Mouse (Mus musculus) left cerebral cortex, adult 2 months (tissue): Measurements from ENCODE around the gene Exd1. TPM values are rescaled to one million over a fixed set of nuclear protein-coding genes. Genes with fewer than 3 reads are reported as not detected.

Experiments
- DNase-seq, 2 experiments: peaks; one replicate each; pipeline ENCODE4 v3.0.0; 2021 to 2022; ENCODE audit warnings: low spot score in 2 of 2, mixed read lengths in 1 of 2; ENCODE audit errors: extremely low spot score in 1 of 2
- H3K27ac ChIP-seq: fragments of 200-600 bp; 2 replicates; pipeline ENCODE4 v1.8.1; 2022
- H3K4me3 ChIP-seq: fragments of 200-600 bp; 2 replicates; pipeline ENCODE4 v1.8.1; 2022
- CTCF ChIP-seq: fragments of 200-600 bp; IDR thresholded peaks from 2 replicates; pipeline ENCODE4 v1.8.1; 2022; ENCODE audit warnings: antibody characterized with exemption, mild to moderate bottlenecking, moderate library complexity
- intact Hi-C: fragments of 180-260 bp; cut with DNase I; formaldehyde crosslinking; loops from one replicate; pipeline ENCODE4 v1.15.1; 2025
- total RNA-seq, 2 experiments: library from RNA; stranded (reverse); gene quantifications; 2 replicates each; pipeline ENCODE4 v1.2.3; 2021

The Exd1 gene
- total RNA-seq, 2 experiments from 2014 or later, result 0.50 to 0.61 TPM

DNA sequence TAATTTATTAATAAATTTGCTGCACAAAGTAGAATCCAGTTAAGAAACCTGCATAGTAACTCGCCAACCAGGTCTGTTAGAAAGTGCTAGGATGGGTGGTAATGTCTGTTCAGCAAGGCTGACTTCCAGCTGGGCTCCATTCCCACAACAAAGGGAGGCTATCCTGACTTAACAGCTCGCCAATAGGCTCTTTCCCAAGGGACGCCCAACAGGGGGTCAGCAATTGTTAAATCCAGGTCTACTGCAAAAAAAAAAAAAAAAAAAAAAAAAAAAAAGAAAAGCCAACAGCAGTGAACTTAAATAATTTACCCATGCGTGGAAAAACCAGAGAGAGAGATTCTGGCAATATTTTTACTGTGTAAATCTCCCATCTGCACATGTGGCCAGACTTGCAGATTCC is 60.9 kb downstream of the Exd1 start:
- no peak for TF ChIP-seq CTCF
- H3K27ac ChIP-seq, result no peak overlapping the region
- no peak overlapping the region for H3K4me3 ChIP-seq
- no peak for DNase-seq
- intact Hi-C loops, result no loop called here

- no peak for TF ChIP-seq CTCF
These were observed 65.1 kb downstream of the Exd1 start for GRCm38 (mm10) chr2:119482307-119482706.

DNA sequence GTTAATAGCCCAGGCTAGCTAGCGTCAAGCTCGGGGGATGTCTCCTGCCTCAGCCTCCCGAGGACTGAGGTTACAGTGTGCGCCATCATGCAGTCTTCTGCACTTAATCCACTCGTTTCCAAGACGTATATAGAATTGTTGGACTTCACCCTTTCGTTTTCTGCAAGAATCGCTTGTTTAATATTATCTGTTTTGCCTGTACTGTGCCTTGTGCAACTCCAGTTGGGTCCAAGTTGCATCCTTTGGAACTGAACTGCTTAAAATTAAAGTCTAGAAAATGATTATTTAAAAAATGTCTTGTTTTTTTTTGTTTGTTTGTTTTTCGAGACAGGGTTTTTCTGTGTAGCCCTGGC is 69.1 kb downstream of the Exd1 start:
- Histone ChIP-seq H3K27ac (peak overlapping the region; percentile 100), H3K4me3 (peak overlapping the region; percentile 92)
- DNase-seq, result no peak
- TF ChIP-seq CTCF, result no peak
- intact Hi-C loops, result loop anchor here (5.0 kb wide), 1 partner anchor 114 kb away; no protein-coding TSS in a partner anchor

More at GRCm38 (mm10) chr2:119482307-119482706, 65.1 kb downstream of the Exd1 start:
- no peak overlapping the region for H3K27ac ChIP-seq
- no peak overlapping the region for H3K4me3 ChIP-seq
- DNase-seq, result no peak
- intact Hi-C loops, result no loop called here

- Histone ChIP-seq H3K27ac (peak within 1 kb of the TSS; percentile 100), H3K4me3 (peak within 1 kb of the TSS; percentile 92)
- intact Hi-C loops, result loop anchor here (1.0 to 5.0 kb wide), 3 partner anchors 70 to 189 kb away; partner anchors contain the start of genes Chp1, Exd1 and Vps18
- TF ChIP-seq CTCF, result no peak
- DNase-seq, result peak; percentile 97 to 98
These were observed 69.6 kb downstream of the Exd1 start, which contains the start of gene Ino80 for GRCm38 (mm10) chr2:119477571-119478396. Gene Ino80, minus strand, starts transcription at chr2:119477687.

GRCm38 (mm10) chr2:119476621-119477391 is 70.6 kb downstream of the Exd1 start:
- H3K4me3 ChIP-seq, result peak overlapping the region; percentile 92
- peak overlapping the region; percentile 100 for H3K27ac ChIP-seq
- DNase-seq, result peak; percentile 65 to 70
- peak; percentile 25 for TF ChIP-seq CTCF
- intact Hi-C loops, result loop anchor here (1.0 to 5.0 kb wide), 3 partner anchors 70 to 189 kb away; partner anchors contain the start of genes Chp1, Exd1 and Vps18

GRCm38 (mm10) chr2:119476166-119476565 is 71.3 kb downstream of the Exd1 start:
- peak overlapping the region; percentile 92 for H3K4me3 ChIP-seq
- no peak overlapping the region for H3K27ac ChIP-seq
- TF ChIP-seq CTCF, result no peak
- intact Hi-C loops, result loop anchor here (5.0 kb wide), 1 partner anchor 116 kb away; no protein-coding TSS in a partner anchor
- DNase-seq, result no peak

Other genes starting within 250 kb of the Exd1 start
- gene Dll4, start 221.8 kb downstream of the Exd1 start, total RNA-seq, result 1 to 10 TPM; 2.3 to 2.4 TPM
- gene Chac1, start 196.4 kb downstream of the Exd1 start, total RNA-seq, result 1 to 10 TPM; 7.5 to 8.7 TPM
- 10 to 100 TPM; 22.0 to 22.6 TPM for gene Ino80, start 69.9 kb downstream of the Exd1 start, total RNA-seq
- gene Chp1, start 70 bp upstream of the Exd1 start, total RNA-seq, result 100 to 1,000 TPM; 173 to 174 TPM
- gene Nusap1, start 70.7 kb upstream of the Exd1 start, total RNA-seq, result under 1 TPM; 0.26 to 0.29 TPM
- 1 to 10 TPM in 1 of 2 experiments, under 1 TPM in 1; 0.86 to 1.0 TPM for gene Oip5, start 70.8 kb upstream of the Exd1 start, total RNA-seq
- 10 to 100 TPM; 32.5 to 35.5 TPM for gene Ndufaf1, start 115.2 kb upstream of the Exd1 start, total RNA-seq
- gene Rtf1, start 127.4 kb upstream of the Exd1 start, total RNA-seq, result 10 to 100 TPM; 61.4 to 62.5 TPM
- 100 to 1,000 TPM; 186 to 195 TPM for gene Itpka, start 194.7 kb upstream of the Exd1 start, total RNA-seq
- 10 to 100 TPM; 22.5 to 25.0 TPM for gene Ltk, start 212.8 kb upstream of the Exd1 start, total RNA-seq
- 10 to 100 TPM; 18.6 to 19.5 TPM for gene Rpap1, start 239.9 kb upstream of the Exd1 start, total RNA-seq